Mouse (Mus musculus) heart, embryonic 13.5 days (tissue): Measurements from ENCODE around the gene Pafah1b3. TPM values are rescaled to one million over a fixed set of nuclear protein-coding genes. Genes with fewer than 3 reads are reported as not detected.

ENCODE experiments used
- ATAC-seq: fragments of 200-750 bp; cut with Nextera tagmentation; 2 replicates; pipeline ENCODE4 v1.8.0; 2017; ENCODE audit warnings: moderate TSS enrichment; ENCODE audit not compliant: insufficient number of reproducible peaks, low FRiP score, low TSS enrichment; ENCODE audit errors: extremely low read depth
- H3K27ac ChIP-seq: fragments of 300-500 bp; sonication (generic); replicated peaks from 2 replicates; pipeline ENCODE4 v1.5.1; 2015; ENCODE audit warnings: moderate library complexity, mild to moderate bottlenecking, inconsistent platforms
- H3K27me3 ChIP-seq: fragments of 300-500 bp; sonication (generic); replicated peaks from 2 replicates; pipeline ENCODE4 v1.6.1; 2015; ENCODE audit warnings: mild to moderate bottlenecking, inconsistent platforms
- H3K36me3 ChIP-seq: fragments of 300-500 bp; sonication (generic); 2 replicates; pipeline ENCODE4 v1.6.1; 2015; ENCODE audit warnings: mild to moderate bottlenecking, inconsistent platforms
- H3K4me1 ChIP-seq: fragments of 300-500 bp; sonication (generic); 2 replicates; pipeline ENCODE4 v1.6.1; 2015; ENCODE audit warnings: inconsistent platforms
- H3K4me2 ChIP-seq: fragments of 300-500 bp; sonication (generic); 2 replicates; pipeline ENCODE4 v1.6.1; 2015; ENCODE audit warnings: inconsistent platforms, mild to moderate bottlenecking, moderate library complexity
- H3K4me3 ChIP-seq: fragments of 300-500 bp; sonication (generic); 2 replicates; pipeline ENCODE4 v1.5.1; 2015; ENCODE audit warnings: moderate library complexity, mild to moderate bottlenecking, inconsistent platforms
- H3K9ac ChIP-seq: fragments of 300-500 bp; sonication (generic); 2 replicates; pipeline ENCODE4 v1.6.1; 2015; ENCODE audit warnings: inconsistent platforms, mild to moderate bottlenecking, moderate library complexity
- H3K9me3 ChIP-seq: fragments of 300-500 bp; sonication (generic); 2 replicates; pipeline ENCODE4 v1.6.1; 2016; ENCODE audit warnings: inconsistent platforms
- WGBS: fragments of 180-500 bp; shearing (Covaris S2); methylation state at CpG from one replicate; pipeline ENCODE4 v1.1.7; 2015; ENCODE audit warnings: mixed read lengths; 5-methylcytosine and 5-hydroxymethylcytosine counted together
- polyA plus RNA-seq: library from polyadenylated mRNA; unstranded; fragments of >200 nt; fragmentation: Nextera tagmentation; extraction: Ambion mirVana; gene quantifications from 2 replicates; pipeline ENCODE4 v1.2.1, GENCODE M21; 2015

The Pafah1b3 gene
- polyA plus RNA-seq, 1 experiment from 2014 or later, result 145 TPM

GRCm38 (mm10) chr7:25246759-25247137, 51.0 kb downstream of the Pafah1b3 start:
- Histone ChIP-seq H3K27me3 (no peaks in the 10 kb centered on the region), H3K9me3 (no peaks in the 10 kb centered on the region), H3K4me3 (peak overlapping the region; percentile 99), H3K27ac (peak overlapping the region; percentile 100), H3K4me1 (peaks cover 65% of the 10 kb centered on the region), H3K36me3 (peaks cover 46% of the 10 kb centered on the region), H3K9ac (peak overlapping the region; percentile 100), H3K4me2 (peak overlapping the region; percentile 96)
- WGBS, result 35% methylated on average over 4 of the region's 4 CpGs
- no peak for ATAC-seq

GRCm38 (mm10) chr7:25246079-25246758, 51.6 kb downstream of the Pafah1b3 start:
- no peak for ATAC-seq
- peaks cover 51% of the 10 kb centered on the region for H3K36me3 ChIP-seq
- peak overlapping the region; percentile 96 for H3K4me2 ChIP-seq
- H3K4me3 ChIP-seq, result peak overlapping the region; percentile 99
- WGBS, result 53% methylated on average over 20 of the region's 20 CpGs
- H3K9me3 ChIP-seq, result no peaks in the 10 kb centered on the region
- peaks cover 65% of the 10 kb centered on the region for H3K4me1 ChIP-seq
- H3K9ac ChIP-seq, result peak overlapping the region; percentile 100
- H3K27ac ChIP-seq, result peak overlapping the region; percentile 100
- no peaks in the 10 kb centered on the region for H3K27me3 ChIP-seq

Other genes starting within 250 kb of the Pafah1b3 start
- gene Grik5, start 225.6 kb downstream of the Pafah1b3 start, polyA plus RNA-seq, result 4.1 and 4.6 TPM in 2 replicates
- 19.3 and 20.1 TPM in 2 replicates for gene Zfp574, start 225.4 kb downstream of the Pafah1b3 start, polyA plus RNA-seq
- 0.43 and 0.51 TPM in 2 replicates for gene Pou2f2, start 118.3 kb downstream of the Pafah1b3 start, polyA plus RNA-seq
- gene Dedd2, start 77.4 kb downstream of the Pafah1b3 start, polyA plus RNA-seq, result 5.3 and 6.6 TPM in 2 replicates
- 2.1 TPM in 2 replicates for gene Zfp526, start 76.6 kb downstream of the Pafah1b3 start, polyA plus RNA-seq
- gene Gsk3a, start 60.1 kb downstream of the Pafah1b3 start, polyA plus RNA-seq, result 7.8 and 8.2 TPM in 2 replicates
- 11.2 and 14.3 TPM in 2 replicates for gene Erf, start 47.2 kb downstream of the Pafah1b3 start, polyA plus RNA-seq
- gene Cic, start 30.3 kb downstream of the Pafah1b3 start, polyA plus RNA-seq, result 22.9 and 23.4 TPM in 2 replicates
- gene Prr19, start 3.4 kb upstream of the Pafah1b3 start, polyA plus RNA-seq, result 0.23 and 0.39 TPM in 2 replicates
- 0.11 and 0.34 TPM in 2 replicates for gene Tmem145, start 8.1 kb upstream of the Pafah1b3 start, polyA plus RNA-seq
- 7.0 and 7.5 TPM in 2 replicates for gene Megf8, start 19.2 kb upstream of the Pafah1b3 start, polyA plus RNA-seq
- not detected in 2 replicates for gene Cnfn, start 71.7 kb upstream of the Pafah1b3 start, polyA plus RNA-seq
- gene Lipe, start 100.7 kb upstream of the Pafah1b3 start, polyA plus RNA-seq, result 5.7 and 6.9 TPM in 2 replicates
- gene Cxcl17, start 114.9 kb upstream of the Pafah1b3 start, polyA plus RNA-seq, result 0.27 and 0.40 TPM in 2 replicates
- 2.6 and 2.9 TPM in 2 replicates for gene Ceacam1, start 179.6 kb upstream of the Pafah1b3 start, polyA plus RNA-seq
- gene Ceacam2, start 241.9 kb upstream of the Pafah1b3 start, polyA plus RNA-seq, result 0.05 TPM in 1 of 2 replicates, not detected in the other